Mouse (Mus musculus) heart, postnatal 0 days (tissue): ENCODE data around the gene Lclat1. TPM values are rescaled to one million over a fixed set of nuclear protein-coding genes. Genes with fewer than 3 reads are reported as not detected.

Experiments
- ATAC-seq: fragments of 200-750 bp; cut with Nextera tagmentation; 2 replicates; pipeline ENCODE4 v1.8.0; 2017; ENCODE audit warnings: low read depth, moderate number of reproducible peaks, moderate library complexity; ENCODE audit not compliant: insufficient read depth
- DNase-seq: peaks from one replicate; pipeline ENCODE4 v3.0.0-alpha.2; 2016; ENCODE audit warnings: low spot score
- H3K27ac ChIP-seq: fragments of 300-500 bp; sonication (generic); 2 replicates; pipeline ENCODE4 v1.5.1; 2014; ENCODE audit warnings: low read depth, mild to moderate bottlenecking
- H3K27me3 ChIP-seq: fragments of 300-500 bp; sonication (generic); 2 replicates; pipeline ENCODE4 v1.6.1; 2014; ENCODE audit warnings: low read length, mixed read lengths; ENCODE audit not compliant: control insufficient read depth, insufficient read depth
- H3K36me3 ChIP-seq: fragments of 300-500 bp; sonication (generic); replicated peaks from 2 replicates; pipeline ENCODE4 v1.6.1; 2014; ENCODE audit warnings: low read length, mixed read lengths; ENCODE audit not compliant: control insufficient read depth, insufficient read depth
- H3K4me1 ChIP-seq: fragments of 300-500 bp; sonication (generic); 2 replicates; pipeline ENCODE4 v1.6.1; 2014; ENCODE audit warnings: antibody characterized with exemption; ENCODE audit not compliant: control insufficient read depth, insufficient read depth
- H3K4me2 ChIP-seq: fragments of 300-500 bp; sonication (generic); 2 replicates; pipeline ENCODE4 v1.6.1; 2014; ENCODE audit warnings: low read depth, mild to moderate bottlenecking, low read length, moderate library complexity
- H3K4me3 ChIP-seq: fragments of 300-500 bp; sonication (generic); 2 replicates; pipeline ENCODE4 v1.5.1; 2014; ENCODE audit warnings: low read depth, low read length
- H3K9ac ChIP-seq: fragments of 300-500 bp; sonication (generic); replicated peaks from 2 replicates; pipeline ENCODE4 v1.6.1; 2014; ENCODE audit warnings: low read depth, low read length, mixed read lengths
- H3K9me3 ChIP-seq: fragments of 300-500 bp; sonication (generic); replicated peaks from 2 replicates; pipeline ENCODE4 v1.6.1; 2016; ENCODE audit warnings: low read length; ENCODE audit not compliant: control insufficient read depth
- CTCF ChIP-seq: IDR thresholded peaks from 2 replicates; pipeline ENCODE4 v1.5.1; 2016; ENCODE audit warnings: antibody characterized with exemption, control low read depth, low read depth
- EP300 ChIP-seq: IDR thresholded peaks from 2 replicates; pipeline ENCODE4 v1.6.1; 2016; ENCODE audit warnings: antibody characterized with exemption, low read depth
- WGBS: fragments of 180-500 bp; shearing (Covaris S2); extraction: QIAGEN DNeasy Blood & Tissue Kit; methylation state at CpG from one replicate; pipeline ENCODE4 v1.1.7; 2014; 5-methylcytosine and 5-hydroxymethylcytosine counted together
- polyA plus RNA-seq: library from polyadenylated mRNA; unstranded; fragments of >200 nt; fragmentation: Nextera tagmentation; extraction: Ambion mirVana; gene quantifications from 2 replicates; pipeline ENCODE4 v1.2.1, GENCODE M21; 2015
- total RNA-seq: library from RNA; depleted of rRNA; stranded (reverse); fragments of >200 nt; gene quantifications from 2 replicates; pipeline ENCODE4 v1.2.3, GENCODE M21; 2014; ENCODE audit warnings: low replicate concordance

Gene Lclat1
- total and polyA plus RNA-seq, 2 experiments from 2014 or later = 31.5 to 218 TPM

GRCm38 (mm10) chr17:73118134-73118533 lies 10.3 kb downstream of the Lclat1 start:
- Histone ChIP-seq H3K4me2 (no peak overlapping the region), H3K9ac (no peak overlapping the region), H3K4me1 (peaks cover 14% of the 10 kb centered on the region; the same call in 1 of the 2 replicates), H3K9me3 (no peaks in the 10 kb centered on the region), H3K27me3 (no peaks in the 10 kb centered on the region), H3K27ac (no peak overlapping the region), H3K4me3 (no peak overlapping the region), H3K36me3 (no peaks in the 10 kb centered on the region)
- ATAC-seq (no peak), DNase-seq (no peak)
- WGBS = 89% methylated on average over 3 of the region's 3 CpGs
- TF ChIP-seq EP300 (no peak), CTCF (no peak)

GRCm38 (mm10) chr17:73118702-73119101 lies 10.9 kb downstream of the Lclat1 start:
- no peak for DNase-seq
- TF ChIP-seq EP300 (no peak), CTCF (no peak)
- 68% methylated on average over 4 of the region's 4 CpGs for WGBS
- Histone ChIP-seq H3K4me3 (no peak overlapping the region), H3K36me3 (no peaks in the 10 kb centered on the region), H3K4me1 (peaks cover 19% of the 10 kb centered on the region; the same call in 1 of the 2 replicates), H3K27ac (0 out of 2 replicates have a peak overlapping the region, but pooled peaks have one; percentile 46), H3K9ac (no peak overlapping the region), H3K4me2 (no peak overlapping the region), H3K27me3 (no peaks in the 10 kb centered on the region), H3K9me3 (no peaks in the 10 kb centered on the region)
- no peak for ATAC-seq

- H3K4me2 ChIP-seq = no peak overlapping the region
- peaks cover 20% of the 10 kb centered on the region; the same call in 1 of the 2 replicates for H3K4me1 ChIP-seq
- no peaks in the 10 kb centered on the region for H3K36me3 ChIP-seq
- TF ChIP-seq EP300 (no peak), CTCF (no peak)
- no peaks in the 10 kb centered on the region for H3K27me3 ChIP-seq
- DNase-seq = no peak
- WGBS = 81% methylated on average over 6 of the region's 6 CpGs
- no peak overlapping the region for H3K9ac ChIP-seq
- ATAC-seq = no peak
- H3K4me3 ChIP-seq = no peak overlapping the region
- no peaks in the 10 kb centered on the region for H3K9me3 ChIP-seq
- no peak overlapping the region for H3K27ac ChIP-seq
Measured at GRCm38 (mm10) chr17:73119150-73119549, 11.4 kb downstream of the Lclat1 start.

- no peak for TF ChIP-seq EP300
- TF ChIP-seq CTCF = no peak
- 72% methylated on average over 5 of the region's 5 CpGs for WGBS
- no peak overlapping the region for H3K9ac ChIP-seq
- H3K27me3 ChIP-seq = no peaks in the 10 kb centered on the region
- H3K4me3 ChIP-seq = no peak overlapping the region
- peaks cover 20% of the 10 kb centered on the region; the same call in 1 of the 2 replicates for H3K4me1 ChIP-seq
- H3K9me3 ChIP-seq = no peaks in the 10 kb centered on the region
- H3K4me2 ChIP-seq = no peak overlapping the region
- DNase-seq (no peak), ATAC-seq (no peak)
- no peak overlapping the region for H3K27ac ChIP-seq
- H3K36me3 ChIP-seq = no peaks in the 10 kb centered on the region
Measured at GRCm38 (mm10) chr17:73120545-73120944, 12.8 kb downstream of the Lclat1 start.

GRCm38 (mm10) chr17:73121726-73122125 lies 13.9 kb downstream of the Lclat1 start:
- Histone ChIP-seq H3K9ac (no peak overlapping the region), H3K4me3 (no peak overlapping the region), H3K27ac (no peak overlapping the region), H3K36me3 (no peaks in the 10 kb centered on the region), H3K4me1 (peaks cover 31% of the 10 kb centered on the region), H3K9me3 (no peaks in the 10 kb centered on the region), H3K27me3 (no peaks in the 10 kb centered on the region), H3K4me2 (no peak overlapping the region)
- TF ChIP-seq CTCF (no peak), EP300 (no peak)
- DNase-seq = no peak
- WGBS = 79% methylated on average over 2 of the region's 2 CpGs
- no peak for ATAC-seq

GRCm38 (mm10) chr17:73126349-73126748 lies 18.6 kb downstream of the Lclat1 start:
- H3K4me1 ChIP-seq = peaks cover 26% of the 10 kb centered on the region
- H3K9me3 ChIP-seq = no peaks in the 10 kb centered on the region
- H3K27me3 ChIP-seq = no peaks in the 10 kb centered on the region
- ATAC-seq (peak; percentile 79), DNase-seq (no peak)
- 13% methylated on average over 2 of the region's 2 CpGs for WGBS
- H3K27ac ChIP-seq = peak overlapping the region; percentile 73
- no peak for TF ChIP-seq EP300
- no peak for TF ChIP-seq CTCF
- peak overlapping the region; percentile 26; the same call in 1 of the 2 replicates for H3K4me2 ChIP-seq
- H3K36me3 ChIP-seq = no peaks in the 10 kb centered on the region
- H3K9ac ChIP-seq = no peak overlapping the region
- H3K4me3 ChIP-seq = no peak overlapping the region
